Mouse (Mus musculus): Measurements from ENCODE around the gene Cyth1. TPM values are rescaled to one million over a fixed set of nuclear protein-coding genes. Genes with fewer than 3 reads are reported as not detected.

Gene Cyth1
- polyA plus RNA-seq, 1 experiment = 6.1 TPM

DNA sequence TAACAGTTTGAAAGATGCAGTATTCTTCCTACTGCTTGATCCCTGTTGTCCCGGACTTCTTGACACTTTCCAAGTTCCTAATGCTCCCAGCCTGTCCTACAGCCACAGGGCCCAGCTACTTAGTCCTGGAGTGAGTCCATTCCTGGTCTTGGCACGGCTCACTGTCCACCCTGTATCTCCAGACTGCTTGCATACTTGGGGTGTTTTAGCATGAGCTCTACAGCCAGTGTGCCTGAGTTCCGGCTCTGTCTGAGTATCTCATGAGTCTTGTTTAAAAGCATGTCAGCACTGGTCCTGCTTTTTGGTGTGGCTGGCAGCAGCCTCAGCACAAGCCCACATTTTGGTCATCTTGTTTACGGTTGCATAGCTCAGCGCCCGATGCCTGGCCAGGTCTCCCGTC, 73.6 kb downstream of the Cyth1 start:
- H3K9me3 ChIP-seq (replicated peaks; ENCODE audit: control insufficient read depth, insufficient read depth, low read length, poor library complexity, severe bottlenecking) = no peaks in the 10 kb centered on the region
- no peak overlapping the region for H3K4me3 ChIP-seq (ENCODE audit: low read depth, low read length)
- H3K27ac ChIP-seq (ENCODE audit: insufficient read depth, low read length) = no peak overlapping the region
- TF ChIP-seq CTCF (IDR thresholded peaks at IDR 0.05; ENCODE audit: low read depth, low read length) (no peak), EP300 (IDR thresholded peaks at IDR 0.05; ENCODE audit: insufficient read depth, low read depth, low read length) (no peak), POLR2A (IDR thresholded peaks at IDR 0.05; ENCODE audit: insufficient read depth, low read length) (no peak)
- no peaks in the 10 kb centered on the region for H3K36me3 ChIP-seq (ENCODE audit: control insufficient read depth, insufficient read depth, low read length, poor library complexity, severe bottlenecking)
- no peak overlapping the region for H3K9ac ChIP-seq (ENCODE audit: low read depth, poor library complexity, severe bottlenecking)
- no peaks in the 10 kb centered on the region for H3K4me1 ChIP-seq (ENCODE audit: control insufficient read depth, insufficient read depth, low read length)
- H3K27me3 ChIP-seq (ENCODE audit: control insufficient read depth, insufficient read depth, low read length, poor library complexity, severe bottlenecking) = no peaks in the 10 kb centered on the region

- H3K9ac ChIP-seq (ENCODE audit: low read depth, poor library complexity, severe bottlenecking) = no peak overlapping the region
- no peaks in the 10 kb centered on the region for H3K27me3 ChIP-seq (ENCODE audit: control insufficient read depth, insufficient read depth, low read length, poor library complexity, severe bottlenecking)
- H3K27ac ChIP-seq (ENCODE audit: insufficient read depth, low read length) = no peak overlapping the region
- TF ChIP-seq POLR2A (IDR thresholded peaks at IDR 0.05; ENCODE audit: insufficient read depth, low read length) (no peak), CTCF (IDR thresholded peaks at IDR 0.05; ENCODE audit: low read depth, low read length) (no peak), EP300 (IDR thresholded peaks at IDR 0.05; ENCODE audit: insufficient read depth, low read depth, low read length) (no peak)
- no peak overlapping the region for H3K4me3 ChIP-seq (ENCODE audit: low read depth, low read length)
- H3K36me3 ChIP-seq (ENCODE audit: control insufficient read depth, insufficient read depth, low read length, poor library complexity, severe bottlenecking) = no peaks in the 10 kb centered on the region
- H3K4me1 ChIP-seq (ENCODE audit: control insufficient read depth, insufficient read depth, low read length) = no peaks in the 10 kb centered on the region
- no peaks in the 10 kb centered on the region for H3K9me3 ChIP-seq (replicated peaks; ENCODE audit: control insufficient read depth, insufficient read depth, low read length, poor library complexity, severe bottlenecking)
These were observed 75.6 kb downstream of the Cyth1 start for GRCm38 (mm10) chr11:118172768-118173167.

GRCm38 (mm10) chr11:118170333-118170732, 78.1 kb downstream of the Cyth1 start:
- H3K9ac ChIP-seq (ENCODE audit: low read depth, poor library complexity, severe bottlenecking) = no peak overlapping the region
- no peaks in the 10 kb centered on the region for H3K4me1 ChIP-seq (ENCODE audit: control insufficient read depth, insufficient read depth, low read length)
- H3K36me3 ChIP-seq (ENCODE audit: control insufficient read depth, insufficient read depth, low read length, poor library complexity, severe bottlenecking) = no peaks in the 10 kb centered on the region
- TF ChIP-seq EP300 (IDR thresholded peaks at IDR 0.05; ENCODE audit: insufficient read depth, low read depth, low read length) (no peak), POLR2A (IDR thresholded peaks at IDR 0.05; ENCODE audit: insufficient read depth, low read length) (no peak), CTCF (IDR thresholded peaks at IDR 0.05; ENCODE audit: low read depth, low read length) (no peak)
- H3K9me3 ChIP-seq (replicated peaks; ENCODE audit: control insufficient read depth, insufficient read depth, low read length, poor library complexity, severe bottlenecking) = no peaks in the 10 kb centered on the region
- no peak overlapping the region for H3K4me3 ChIP-seq (ENCODE audit: low read depth, low read length)
- no peaks in the 10 kb centered on the region for H3K27me3 ChIP-seq (ENCODE audit: control insufficient read depth, insufficient read depth, low read length, poor library complexity, severe bottlenecking)
- H3K27ac ChIP-seq (ENCODE audit: insufficient read depth, low read length) = no peak overlapping the region

DNA sequence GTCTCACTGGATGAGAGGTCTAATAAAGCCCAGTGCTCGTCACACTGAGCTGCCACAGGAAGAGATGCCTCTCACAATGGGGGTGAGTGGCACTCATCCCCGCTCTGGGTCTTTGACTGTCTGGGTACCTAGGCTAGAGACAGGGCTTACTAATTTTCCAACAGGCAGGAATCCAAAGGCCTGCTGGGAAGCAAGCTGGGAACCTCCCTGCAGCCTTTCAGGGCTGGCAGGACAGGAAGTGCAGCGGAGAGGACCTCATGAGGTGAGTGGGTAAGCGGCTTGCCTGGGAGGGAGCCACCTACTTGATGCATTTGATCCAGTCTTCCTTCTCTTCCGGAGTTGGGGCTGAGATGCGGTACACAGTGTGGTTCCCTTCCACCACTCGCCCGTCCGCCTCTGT, 79.7 kb downstream of the Cyth1 start:
- Histone ChIP-seq H3K27me3 (ENCODE audit: control insufficient read depth, insufficient read depth, low read length, poor library complexity, severe bottlenecking) (no peaks in the 10 kb centered on the region), H3K9me3 (replicated peaks; ENCODE audit: control insufficient read depth, insufficient read depth, low read length, poor library complexity, severe bottlenecking) (no peaks in the 10 kb centered on the region), H3K36me3 (ENCODE audit: control insufficient read depth, insufficient read depth, low read length, poor library complexity, severe bottlenecking) (no peaks in the 10 kb centered on the region), H3K9ac (ENCODE audit: low read depth, poor library complexity, severe bottlenecking) (no peak overlapping the region), H3K4me3 (ENCODE audit: low read depth, low read length) (no peak overlapping the region), H3K4me1 (ENCODE audit: control insufficient read depth, insufficient read depth, low read length) (no peaks in the 10 kb centered on the region), H3K27ac (ENCODE audit: insufficient read depth, low read length) (no peak overlapping the region)
- no peak for TF ChIP-seq POLR2A (IDR thresholded peaks at IDR 0.05; ENCODE audit: insufficient read depth, low read length)
- TF ChIP-seq CTCF (IDR thresholded peaks at IDR 0.05; ENCODE audit: low read depth, low read length) = no peak
- no peak for TF ChIP-seq EP300 (IDR thresholded peaks at IDR 0.05; ENCODE audit: insufficient read depth, low read depth, low read length)

GRCm38 (mm10) chr11:118166626-118167025, 81.8 kb downstream of the Cyth1 start:
- Histone ChIP-seq H3K4me3 (ENCODE audit: low read depth, low read length) (no peak overlapping the region), H3K36me3 (ENCODE audit: control insufficient read depth, insufficient read depth, low read length, poor library complexity, severe bottlenecking) (no peaks in the 10 kb centered on the region), H3K9me3 (replicated peaks; ENCODE audit: control insufficient read depth, insufficient read depth, low read length, poor library complexity, severe bottlenecking) (no peaks in the 10 kb centered on the region), H3K9ac (ENCODE audit: low read depth, poor library complexity, severe bottlenecking) (no peak overlapping the region), H3K27me3 (ENCODE audit: control insufficient read depth, insufficient read depth, low read length, poor library complexity, severe bottlenecking) (no peaks in the 10 kb centered on the region), H3K4me1 (ENCODE audit: control insufficient read depth, insufficient read depth, low read length) (no peaks in the 10 kb centered on the region), H3K27ac (ENCODE audit: insufficient read depth, low read length) (no peak overlapping the region)
- TF ChIP-seq POLR2A (IDR thresholded peaks at IDR 0.05; ENCODE audit: insufficient read depth, low read length) (no peak), CTCF (IDR thresholded peaks at IDR 0.05; ENCODE audit: low read depth, low read length) (no peak), EP300 (IDR thresholded peaks at IDR 0.05; ENCODE audit: insufficient read depth, low read depth, low read length) (no peak)

- Histone ChIP-seq H3K36me3 (ENCODE audit: control insufficient read depth, insufficient read depth, low read length, poor library complexity, severe bottlenecking) (no peaks in the 10 kb centered on the region), H3K27ac (ENCODE audit: insufficient read depth, low read length) (no peak overlapping the region), H3K9me3 (replicated peaks; ENCODE audit: control insufficient read depth, insufficient read depth, low read length, poor library complexity, severe bottlenecking) (no peaks in the 10 kb centered on the region), H3K4me3 (ENCODE audit: low read depth, low read length) (no peak overlapping the region), H3K27me3 (ENCODE audit: control insufficient read depth, insufficient read depth, low read length, poor library complexity, severe bottlenecking) (no peaks in the 10 kb centered on the region), H3K4me1 (ENCODE audit: control insufficient read depth, insufficient read depth, low read length) (no peaks in the 10 kb centered on the region), H3K9ac (ENCODE audit: low read depth, poor library complexity, severe bottlenecking) (no peak overlapping the region)
- TF ChIP-seq POLR2A (IDR thresholded peaks at IDR 0.05; ENCODE audit: insufficient read depth, low read length) (no peak), CTCF (IDR thresholded peaks at IDR 0.05; ENCODE audit: low read depth, low read length) (peak; percentile 15)
These were observed 82.7 kb downstream of the Cyth1 start for GRCm38 (mm10) chr11:118165681-118166080.

Measured in ES-Bruce4 (cell line).